22 mouse cellular contexts compared by ENCODE assay signal in genomic region chr4:4459258-4459657, GRCm38 (mm10).
"Had no signal": no experiment of that assay in that cellular context is flagged by ENCODE, and none has a peak within 500 bp of the region (broad histone marks: within the 10 kb centered on the region; RNA-seq: fewer than 3 reads in every experiment).

No protein-coding gene starts in this region.

- DNase-seq: liver, postnatal 0 days; lung, adult 2 months; lung, postnatal 14 days; lung, postnatal 36 days; retina, postnatal 1 day; right cerebral cortex, adult 18-20 months; right cerebral cortex, postnatal 25 days; right cerebral cortex, postnatal 4 days; spleen, adult 18-20 months; thymus, adult 18-20 months; thymus, postnatal 14 days; thymus, postnatal 36 days had no signal

- H3K36me3 ChIP-seq: liver, embryonic 15.5 days; lung, embryonic 15.5 days; midbrain, embryonic 13.5 days; midbrain, embryonic 15.5 days; neural tube, embryonic 13.5 days; neural tube, embryonic 15.5 days had no signal

- H3K27me3 ChIP-seq: liver, embryonic 15.5 days; lung, embryonic 15.5 days; megakaryocyte, embryonic 14.5 days; midbrain, embryonic 13.5 days; midbrain, embryonic 15.5 days; neural tube, embryonic 13.5 days; neural tube, embryonic 15.5 days had no signal

- H3K4me3 ChIP-seq: liver, embryonic 15.5 days; lung, embryonic 15.5 days; megakaryocyte, embryonic 14.5 days; midbrain, embryonic 13.5 days; midbrain, embryonic 15.5 days; neural tube, embryonic 13.5 days; neural tube, embryonic 15.5 days had no signal

- H3K4me2 ChIP-seq: liver, embryonic 15.5 days; lung, embryonic 15.5 days; midbrain, embryonic 11.5 days; midbrain, embryonic 13.5 days; midbrain, embryonic 15.5 days; neural tube, embryonic 13.5 days; neural tube, embryonic 15.5 days had no signal

- ATAC-seq: liver, postnatal 0 days; lung, postnatal 0 days; midbrain, embryonic 13.5 days; midbrain, embryonic 15.5 days had no signal

- H3K4me1 ChIP-seq: liver, embryonic 15.5 days; lung, embryonic 15.5 days; megakaryocyte, embryonic 14.5 days; midbrain, embryonic 13.5 days; midbrain, embryonic 15.5 days; neural tube, embryonic 13.5 days; neural tube, embryonic 15.5 days had no signal

- H3K27ac ChIP-seq: liver, embryonic 15.5 days; lung, embryonic 15.5 days; macrophage; midbrain, embryonic 13.5 days; midbrain, embryonic 15.5 days; neural tube, embryonic 13.5 days; neural tube, embryonic 15.5 days had no signal

- H3K9me3 ChIP-seq: liver, embryonic 15.5 days; lung, embryonic 15.5 days; midbrain, embryonic 15.5 days; neural tube, embryonic 15.5 days had no signal

- H3K9ac ChIP-seq: liver, embryonic 15.5 days; liver, postnatal 0 days; lung, embryonic 15.5 days; midbrain, embryonic 13.5 days; midbrain, embryonic 15.5 days; neural tube, embryonic 13.5 days; neural tube, embryonic 15.5 days had no signal
